Mouse (Mus musculus) lung, postnatal 0 days (tissue): Measurements from ENCODE around the gene Camta1. TPM values are rescaled to one million over a fixed set of nuclear protein-coding genes. Genes with fewer than 3 reads are reported as not detected.

Experiments
- ATAC-seq: fragments of 200-750 bp; cut with Nextera tagmentation; 2 replicates; pipeline ENCODE4 v1.8.0; 2017; ENCODE audit warnings: moderate library complexity
- DNase-seq: peaks from one replicate; pipeline ENCODE4 v3.0.0-alpha.2; 2016; ENCODE audit warnings: low spot score
- H3K27ac ChIP-seq: fragments of 300-500 bp; sonication (generic); 2 replicates; pipeline ENCODE4 v1.5.1; 2014; ENCODE audit warnings: antibody characterized with exemption, mild to moderate bottlenecking, low read length, mixed read lengths
- H3K27me3 ChIP-seq: fragments of 300-500 bp; sonication (generic); replicated peaks from 2 replicates; pipeline ENCODE4 v1.6.1; 2014; ENCODE audit warnings: low read length, mixed read lengths; ENCODE audit not compliant: insufficient read depth
- H3K36me3 ChIP-seq: fragments of 300-500 bp; sonication (generic); 2 replicates; pipeline ENCODE4 v1.6.1; 2014; ENCODE audit warnings: low read length, mixed read lengths; ENCODE audit not compliant: insufficient read depth
- H3K4me1 ChIP-seq: fragments of 300-500 bp; sonication (generic); 2 replicates; pipeline ENCODE4 v1.6.1; 2014; ENCODE audit warnings: antibody characterized with exemption, low read depth, low read length, mixed read lengths; ENCODE audit not compliant: insufficient read depth
- H3K4me2 ChIP-seq: fragments of 300-500 bp; sonication (generic); replicated peaks from 2 replicates; pipeline ENCODE4 v1.6.1; 2014; ENCODE audit warnings: low read depth, mild to moderate bottlenecking, low read length, moderate library complexity, mixed read lengths
- H3K4me3 ChIP-seq: fragments of 300-500 bp; sonication (generic); 2 replicates; pipeline ENCODE4 v1.5.1; 2014; ENCODE audit warnings: low read depth, low read length
- H3K9ac ChIP-seq: fragments of 300-500 bp; sonication (generic); replicated peaks from 2 replicates; pipeline ENCODE4 v1.6.1; 2014; ENCODE audit warnings: low read depth, mild to moderate bottlenecking
- H3K9me3 ChIP-seq: fragments of 300-500 bp; sonication (generic); 2 replicates; pipeline ENCODE4 v1.6.1; 2016; ENCODE audit warnings: low read length, mixed read lengths
- CTCF ChIP-seq: IDR thresholded peaks from 2 replicates; pipeline ENCODE4 v1.5.1; 2016; ENCODE audit warnings: antibody characterized with exemption, mild to moderate bottlenecking
- EP300 ChIP-seq: IDR thresholded peaks from 2 replicates; pipeline ENCODE4 v1.6.1; 2016; ENCODE audit warnings: antibody characterized with exemption, mild to moderate bottlenecking, control low read depth
- WGBS: fragments of 180-500 bp; shearing (Covaris S2); extraction: QIAGEN DNeasy Blood & Tissue Kit; methylation state at CpG from one replicate; pipeline ENCODE4 v1.1.7; 2014; 5-methylcytosine and 5-hydroxymethylcytosine counted together
- polyA plus RNA-seq: library from polyadenylated mRNA; unstranded; fragments of >200 nt; fragmentation: Nextera tagmentation; extraction: Ambion mirVana; gene quantifications from 2 replicates; pipeline ENCODE4 v1.2.1, GENCODE M21; 2015

Camta1 gene
- polyA plus RNA-seq, 1 experiment from 2014 or later, result 86.4 TPM

DNA sequence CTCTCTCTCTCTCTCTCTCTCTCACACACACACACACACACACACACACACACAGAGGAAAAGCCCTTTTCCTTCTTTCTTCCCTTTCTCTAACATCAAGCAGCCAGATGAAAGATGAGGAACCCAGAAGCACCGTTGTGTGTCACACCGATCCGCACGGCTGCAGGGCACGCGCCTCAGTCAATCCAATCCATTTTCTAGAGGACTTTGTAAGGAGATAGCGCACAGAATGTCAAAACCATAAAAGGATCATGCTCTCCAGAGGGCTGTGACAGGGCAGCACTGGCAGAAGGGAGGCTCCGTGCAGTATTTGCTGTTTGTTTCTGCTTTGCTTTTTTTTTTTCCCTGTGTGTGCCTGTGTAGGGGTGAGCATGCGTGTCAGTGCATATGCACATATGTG is 258.1 kb downstream of the Camta1 start:
- Histone ChIP-seq H3K27ac (no peak overlapping the region), H3K4me2 (no peak overlapping the region), H3K36me3 (no peaks in the 10 kb centered on the region), H3K4me3 (no peak overlapping the region), H3K9me3 (no peaks in the 10 kb centered on the region), H3K4me1 (no peaks in the 10 kb centered on the region), H3K9ac (no peak overlapping the region), H3K27me3 (no peaks in the 10 kb centered on the region)
- DNase-seq, result no peak
- WGBS, result 83% methylated on average over 9 of the region's 9 CpGs
- no peak for ATAC-seq
- no peak for TF ChIP-seq CTCF
- no peak for TF ChIP-seq EP300

GRCm38 (mm10) chr4:151595116-151595515 is 266.6 kb downstream of the Camta1 start:
- no peaks in the 10 kb centered on the region for H3K36me3 ChIP-seq
- WGBS, result 58% methylated on average over 8 of the region's 8 CpGs
- DNase-seq (no peak), ATAC-seq (no peak)
- no peak overlapping the region for H3K9ac ChIP-seq
- no peaks in the 10 kb centered on the region for H3K4me1 ChIP-seq
- no peak for TF ChIP-seq CTCF
- TF ChIP-seq EP300, result no peak
- H3K27me3 ChIP-seq, result no peaks in the 10 kb centered on the region
- H3K9me3 ChIP-seq, result no peaks in the 10 kb centered on the region
- no peak overlapping the region for H3K27ac ChIP-seq
- no peak overlapping the region for H3K4me2 ChIP-seq
- no peak overlapping the region for H3K4me3 ChIP-seq

DNA sequence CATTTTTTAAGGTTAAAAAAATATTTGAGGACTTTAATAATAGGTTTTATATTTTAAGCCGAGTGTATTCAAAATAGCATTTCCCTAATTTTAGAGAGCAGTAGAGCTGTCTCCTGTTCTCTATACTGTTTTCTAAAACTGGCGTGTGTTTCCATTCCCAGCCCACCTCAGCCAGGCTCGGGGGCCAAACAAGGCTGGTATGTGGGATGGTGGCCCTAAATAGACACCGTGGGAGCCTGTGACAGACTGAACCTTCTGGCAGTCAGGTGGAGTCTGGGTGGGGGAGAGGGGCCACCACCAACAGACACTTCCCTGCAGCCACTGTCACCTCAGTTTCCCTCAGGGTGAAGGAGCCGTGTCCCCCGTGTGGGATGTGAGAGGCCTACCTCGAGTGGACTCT is 268.6 kb downstream of the Camta1 start:
- 69% methylated on average over 7 of the region's 7 CpGs for WGBS

GRCm38 (mm10) chr4:151586074-151586473 is 275.6 kb downstream of the Camta1 start:
- no peak overlapping the region for H3K27ac ChIP-seq

More for the DNA sequence above, 268.6 kb downstream of the Camta1 start:
- ATAC-seq (no peak), DNase-seq (no peak)
- Histone ChIP-seq H3K9me3 (no peaks in the 10 kb centered on the region), H3K4me2 (no peak overlapping the region), H3K4me1 (no peaks in the 10 kb centered on the region), H3K9ac (no peak overlapping the region), H3K36me3 (no peaks in the 10 kb centered on the region), H3K27me3 (no peaks in the 10 kb centered on the region), H3K4me3 (no peak overlapping the region), H3K27ac (no peak overlapping the region)
- no peak for TF ChIP-seq CTCF
- TF ChIP-seq EP300, result no peak

GRCm38 (mm10) chr4:151577961-151578360 is 283.7 kb downstream of the Camta1 start:
- Histone ChIP-seq H3K4me2 (no peak overlapping the region), H3K27me3 (no peaks in the 10 kb centered on the region), H3K9ac (no peak overlapping the region), H3K4me3 (no peak overlapping the region), H3K9me3 (no peaks in the 10 kb centered on the region), H3K4me1 (no peaks in the 10 kb centered on the region), H3K27ac (no peak overlapping the region), H3K36me3 (no peaks in the 10 kb centered on the region)
- no peak for DNase-seq
- 65% methylated on average over 3 of the region's 3 CpGs for WGBS
- ATAC-seq, result no peak
- TF ChIP-seq CTCF, result no peak
- no peak for TF ChIP-seq EP300

More at GRCm38 (mm10) chr4:151586074-151586473, 275.6 kb downstream of the Camta1 start:
- ATAC-seq (no peak), DNase-seq (no peak)
- Histone ChIP-seq H3K9ac (no peak overlapping the region), H3K4me2 (no peak overlapping the region), H3K9me3 (no peaks in the 10 kb centered on the region), H3K27me3 (no peaks in the 10 kb centered on the region), H3K4me1 (no peaks in the 10 kb centered on the region), H3K36me3 (no peaks in the 10 kb centered on the region), H3K4me3 (no peak overlapping the region)
- WGBS, result 73% methylated on average over 9 of the region's 9 CpGs
- no peak for TF ChIP-seq EP300
- no peak for TF ChIP-seq CTCF

DNA sequence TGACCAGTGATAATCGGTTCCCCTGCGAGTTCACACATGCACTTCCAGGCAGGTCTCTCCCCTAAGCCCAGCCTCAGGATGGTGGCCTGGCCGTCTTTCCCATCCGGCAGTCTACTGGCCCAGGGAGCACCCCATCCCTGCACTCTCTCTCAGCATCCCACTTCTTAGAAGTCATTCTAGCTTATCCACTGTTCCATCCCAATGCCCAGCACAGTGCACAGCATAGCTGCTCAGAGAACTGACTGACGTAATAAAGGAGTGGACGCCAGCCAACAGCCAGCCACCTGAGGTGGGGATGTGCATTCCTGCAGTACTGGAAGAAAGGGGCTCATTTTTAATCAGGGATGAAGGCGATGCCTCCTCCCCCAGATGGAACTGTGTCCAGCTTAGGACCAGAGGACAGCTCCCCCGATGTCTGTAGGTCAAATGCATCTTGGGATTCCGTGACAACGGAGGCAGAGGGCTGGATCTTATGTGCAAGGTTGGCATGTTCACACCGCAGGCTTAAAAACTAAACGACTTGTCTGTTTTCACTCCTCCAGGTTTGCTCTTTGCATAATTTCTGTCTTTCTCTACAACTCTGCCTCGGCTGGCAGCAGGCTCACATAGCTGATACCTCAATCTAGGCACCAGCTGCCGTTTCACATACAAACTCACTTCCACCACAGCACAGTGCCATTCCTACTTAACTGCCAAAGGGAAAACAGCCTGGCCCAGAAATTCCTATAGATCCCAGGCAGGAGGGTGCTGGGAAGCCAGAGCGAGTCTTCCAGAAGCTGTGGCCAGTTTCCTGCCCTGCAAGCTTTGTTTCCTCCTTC is 285.2 kb downstream of the Camta1 start:
- no peak overlapping the region for H3K4me3 ChIP-seq
- no peak overlapping the region for H3K9ac ChIP-seq
- no peak overlapping the region for H3K4me2 ChIP-seq
- no peak for TF ChIP-seq EP300
- no peak for TF ChIP-seq CTCF
- DNase-seq (no peak), ATAC-seq (no peak)
- no peaks in the 10 kb centered on the region for H3K9me3 ChIP-seq
- H3K27ac ChIP-seq, result no peak overlapping the region
- H3K36me3 ChIP-seq, result no peaks in the 10 kb centered on the region
- WGBS, result 71% methylated on average over 15 of the region's 15 CpGs
- no peaks in the 10 kb centered on the region for H3K4me1 ChIP-seq
- H3K27me3 ChIP-seq, result no peaks in the 10 kb centered on the region
